Mouse (Mus musculus) neural tube, embryonic 11.5 days (tissue): ENCODE measurements around the gene Afg1l. TPM values are rescaled to one million over a fixed set of nuclear protein-coding genes. Genes with fewer than 3 reads are reported as not detected.

Source experiments
- ATAC-seq: fragments of 200-750 bp; cut with Nextera tagmentation; 2 replicates; pipeline ENCODE4 v1.8.0; 2017; ENCODE audit warnings: moderate number of reproducible peaks, mild to moderate bottlenecking, moderate TSS enrichment, moderate library complexity; ENCODE audit not compliant: insufficient read depth, low FRiP score, low TSS enrichment
- DNase-seq: peaks from one replicate; pipeline ENCODE4 v3.0.0-alpha.2; 2015; ENCODE audit warnings: low spot score
- H3K27ac ChIP-seq: fragments of 300-500 bp; sonication (generic); 2 replicates; pipeline ENCODE4 v1.5.1; 2014; ENCODE audit warnings: low read depth, mild to moderate bottlenecking, low read length
- H3K27me3 ChIP-seq: fragments of 300-500 bp; sonication (generic); 2 replicates; pipeline ENCODE4 v1.6.1; 2014; ENCODE audit warnings: mild to moderate bottlenecking, low read length, mixed read lengths; ENCODE audit not compliant: control insufficient read depth, insufficient read depth
- H3K36me3 ChIP-seq: fragments of 300-500 bp; sonication (generic); 2 replicates; pipeline ENCODE4 v1.6.1; 2014; ENCODE audit warnings: mild to moderate bottlenecking, low read length, moderate library complexity, mixed read lengths; ENCODE audit not compliant: control insufficient read depth, insufficient read depth
- H3K4me1 ChIP-seq: fragments of 300-500 bp; sonication (generic); 2 replicates; pipeline ENCODE4 v1.6.1; 2014; ENCODE audit warnings: low read length, mixed read lengths; ENCODE audit not compliant: control insufficient read depth, insufficient read depth
- H3K4me2 ChIP-seq: fragments of 300-500 bp; sonication (generic); 2 replicates; pipeline ENCODE4 v1.6.1; 2014; ENCODE audit warnings: low read depth, mild to moderate bottlenecking, moderate library complexity
- H3K4me3 ChIP-seq: fragments of 300-500 bp; sonication (generic); 2 replicates; pipeline ENCODE4 v1.5.1; 2014; ENCODE audit warnings: low read depth, low read length
- H3K9ac ChIP-seq: fragments of 300-500 bp; sonication (generic); 2 replicates; pipeline ENCODE4 v1.6.1; 2014; ENCODE audit warnings: mild to moderate bottlenecking, low read length
- H3K9me3 ChIP-seq: fragments of 300-500 bp; sonication (generic); 2 replicates; pipeline ENCODE4 v1.6.1; 2016; ENCODE audit warnings: low read length; ENCODE audit not compliant: control insufficient read depth
- WGBS: fragments of 180-500 bp; shearing (Covaris S2); extraction: QIAGEN DNeasy Blood & Tissue Kit; methylation state at CpG from one replicate; pipeline ENCODE4 v1.1.7; 2014; 5-methylcytosine and 5-hydroxymethylcytosine counted together
- polyA plus RNA-seq: library from polyadenylated mRNA; unstranded; fragments of >200 nt; fragmentation: Nextera tagmentation; extraction: Ambion mirVana; gene quantifications from 2 replicates; pipeline ENCODE4 v1.2.1, GENCODE M21; 2014

Gene Afg1l
- polyA plus RNA-seq, 1 experiment from 2014 or later = 5.5 TPM

DNA sequence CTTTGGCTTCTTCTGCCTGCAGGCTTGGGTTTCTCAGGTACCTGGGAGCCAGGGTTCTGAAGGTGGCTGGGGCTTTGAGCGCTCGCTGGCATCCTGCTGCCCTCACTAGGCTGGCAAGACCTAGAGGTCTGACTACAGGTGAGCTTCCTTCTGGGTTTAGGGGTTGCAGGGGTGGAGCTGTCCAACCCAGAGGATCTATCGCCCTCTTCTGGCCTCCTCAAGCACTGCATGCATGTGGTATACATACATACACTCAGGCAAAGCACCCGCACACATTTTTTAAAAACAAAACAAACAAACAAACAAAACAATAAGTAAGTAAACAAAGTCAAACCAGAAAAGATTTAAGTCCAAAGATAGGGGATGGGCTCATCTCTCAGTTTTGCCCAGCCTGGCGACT is 187.0 kb downstream of the Afg1l start:
- Histone ChIP-seq H3K9ac (no peak overlapping the region), H3K4me3 (no peak overlapping the region), H3K9me3 (no peaks in the 10 kb centered on the region), H3K36me3 (no peaks in the 10 kb centered on the region), H3K27ac (no peak overlapping the region), H3K4me1 (no peaks in the 10 kb centered on the region), H3K27me3 (no peaks in the 10 kb centered on the region), H3K4me2 (no peak overlapping the region)
- ATAC-seq (no peak), DNase-seq (peak; percentile 45)
- WGBS = 59% methylated on average over 5 of the region's 5 CpGs

DNA sequence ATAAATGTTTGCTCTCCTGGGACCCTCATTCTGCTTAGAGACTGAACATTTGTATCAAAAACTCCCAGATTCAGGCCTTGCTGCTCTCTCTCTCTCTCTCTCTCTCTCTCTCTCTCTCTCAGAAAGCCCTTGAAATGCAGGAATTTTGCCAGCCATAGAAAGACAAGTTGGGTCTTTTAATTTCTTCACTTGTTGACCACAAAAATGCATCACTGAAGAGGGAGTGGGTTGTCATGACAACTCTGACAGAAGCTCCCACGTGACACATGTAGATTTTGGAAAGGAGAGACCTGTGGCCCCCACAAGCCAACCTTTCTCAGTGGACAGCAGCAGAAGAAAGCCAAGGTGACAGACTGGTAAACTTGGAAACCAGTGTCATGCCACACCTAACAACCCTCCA is 190.7 kb downstream of the Afg1l start:
- H3K36me3 ChIP-seq = no peaks in the 10 kb centered on the region
- H3K4me2 ChIP-seq = no peak overlapping the region
- DNase-seq (no peak), ATAC-seq (no peak)
- 53% methylated on average over 1 of the region's 1 CpGs for WGBS
- no peaks in the 10 kb centered on the region for H3K9me3 ChIP-seq
- H3K4me3 ChIP-seq = no peak overlapping the region
- no peak overlapping the region for H3K27ac ChIP-seq
- H3K4me1 ChIP-seq = no peaks in the 10 kb centered on the region
- H3K27me3 ChIP-seq = no peaks in the 10 kb centered on the region
- H3K9ac ChIP-seq = no peak overlapping the region

DNA sequence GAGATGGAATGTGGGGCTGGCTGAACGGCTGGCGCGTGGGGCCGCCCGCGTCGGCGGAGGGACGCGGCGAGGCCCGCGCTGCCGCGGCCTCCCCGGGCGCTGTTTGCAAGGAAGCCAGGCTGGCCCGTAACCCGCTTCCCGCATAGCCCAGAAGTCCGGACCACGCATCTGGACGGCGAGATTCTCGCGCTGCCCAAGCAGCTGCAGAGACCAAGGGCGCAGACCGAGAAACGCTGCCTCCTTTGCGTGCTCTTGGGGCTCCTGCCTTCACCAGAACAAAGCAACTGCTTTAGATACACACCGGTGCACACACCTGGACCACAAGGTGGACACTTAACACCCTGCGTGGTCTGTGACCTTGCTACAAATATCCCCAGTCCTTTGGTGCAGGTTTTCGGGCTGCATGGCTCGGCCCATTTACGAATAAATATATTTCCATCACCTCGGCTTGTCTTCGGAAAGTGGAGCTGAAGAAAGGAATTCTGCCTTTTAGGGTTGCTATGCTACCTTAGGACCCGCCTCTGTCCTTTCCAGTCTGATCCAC is 200.0 kb downstream of the Afg1l start:
- ATAC-seq = no peak; the same call in 1 of the 2 replicates
- 2% methylated on average over 38 of the region's 38 CpGs for WGBS
- DNase-seq = no peak
- Histone ChIP-seq H3K4me2 (peak overlapping the region; percentile 99), H3K4me3 (peak overlapping the region; percentile 66), H3K27ac (peak overlapping the region; percentile 94), H3K9me3 (no peaks in the 10 kb centered on the region), H3K9ac (peak overlapping the region; percentile 59), H3K36me3 (no peaks in the 10 kb centered on the region), H3K27me3 (0 out of 2 replicates have a peak, but pooled peaks cover 3% of the 10 kb centered on the region), H3K4me1 (peaks cover 18% of the 10 kb centered on the region)

DNA sequence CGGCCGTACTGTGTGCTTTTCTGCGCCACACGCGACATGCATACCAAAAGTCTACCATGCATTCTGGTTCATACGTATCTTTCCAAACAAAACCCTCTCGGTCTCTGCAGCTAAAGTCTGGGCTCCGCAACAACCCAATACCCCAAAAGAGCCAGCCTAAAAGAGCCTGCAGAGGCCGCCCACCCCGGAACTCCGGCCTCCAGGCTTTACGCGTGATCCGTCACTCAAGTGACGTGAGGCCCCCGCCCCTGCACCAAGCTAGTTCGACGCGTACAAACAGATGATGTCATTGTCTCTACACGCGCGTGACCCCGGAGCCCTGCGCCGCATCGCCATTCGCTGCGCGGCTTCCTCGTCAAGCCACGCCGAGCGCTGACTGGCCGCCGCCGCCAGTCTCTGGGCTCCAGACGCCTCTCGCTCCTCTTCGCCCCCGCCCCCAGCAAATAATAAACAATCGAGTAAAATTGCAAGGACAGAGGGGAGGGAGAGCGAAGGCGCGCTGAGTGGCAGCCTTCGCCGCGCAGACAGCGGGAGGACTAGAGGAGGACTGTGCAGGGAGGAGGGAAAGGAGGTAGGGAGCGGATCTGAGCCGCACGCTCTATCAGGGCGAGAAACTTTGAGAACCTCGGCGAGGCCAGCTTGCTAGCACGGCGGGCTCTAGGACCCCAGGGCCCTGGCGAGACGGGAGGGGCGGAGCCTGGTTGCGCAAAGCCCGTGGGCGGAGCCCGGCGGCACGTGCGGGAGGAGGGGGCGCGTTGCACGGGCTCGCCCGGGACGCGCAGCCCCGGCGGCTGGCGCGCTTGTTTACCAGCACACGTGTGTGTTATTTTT is 200.7 kb downstream of the Afg1l start:
- peak overlapping the region; percentile 71 for H3K9ac ChIP-seq

DNA sequence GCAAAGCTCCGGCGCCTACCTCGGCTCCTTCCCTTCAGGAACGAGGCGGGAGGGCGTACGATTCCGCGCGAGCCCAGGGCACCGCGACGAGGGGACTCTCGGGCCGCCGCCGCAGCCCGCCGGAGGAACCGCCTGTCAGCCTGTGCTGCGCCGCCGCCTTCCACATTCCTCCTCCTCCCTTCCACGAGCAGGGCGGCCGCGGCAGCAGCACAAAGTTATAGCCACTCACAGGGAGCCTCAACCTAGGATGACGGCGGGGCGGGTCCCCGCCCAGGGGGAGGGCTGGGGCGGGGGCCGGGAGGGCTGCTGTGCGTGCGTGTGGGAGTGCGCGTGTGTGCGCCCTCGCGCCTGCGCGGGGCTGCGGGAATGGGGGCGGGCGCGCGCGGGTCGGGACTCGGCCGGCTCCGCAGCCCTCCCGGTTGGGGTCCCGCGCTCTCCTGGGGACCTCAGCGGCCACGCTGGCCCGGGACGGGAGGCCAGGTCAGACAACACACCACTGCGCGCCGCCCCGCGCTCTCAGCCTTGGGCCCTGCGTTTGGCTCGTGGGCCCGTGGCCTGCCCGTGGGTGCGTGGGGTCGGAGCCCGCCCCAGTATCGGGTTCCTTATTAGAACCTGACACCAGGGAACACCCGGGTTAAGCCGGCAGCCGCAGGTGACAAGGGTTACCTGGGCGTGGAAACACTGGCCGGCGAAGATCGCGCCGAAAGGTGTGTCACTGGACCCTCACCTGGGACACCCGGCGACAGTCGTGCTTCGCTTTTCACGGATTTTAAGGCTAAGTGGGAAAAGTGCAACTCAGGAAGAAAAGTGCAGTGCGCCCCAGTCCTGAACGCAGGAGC is 201.6 kb downstream of the Afg1l start, which contains the start of gene Foxo3:
Gene Foxo3, minus strand, starts transcription at position 249 of the 839 bp plus-strand sequence.
- Histone ChIP-seq H3K27ac (peak within 1 kb of the TSS; percentile 94), H3K4me3 (peak within 1 kb of the TSS; percentile 66), H3K36me3 (no peaks in the 10 kb centered on the region), H3K9ac (peak within 1 kb of the TSS; percentile 71), H3K4me1 (peaks cover 18% of the 10 kb centered on the region), H3K9me3 (no peaks in the 10 kb centered on the region), H3K27me3 (0 out of 2 replicates have a peak, but pooled peaks cover 3% of the 10 kb centered on the region), H3K4me2 (peak within 1 kb of the TSS; percentile 99)
- WGBS = under 1% methylated on average over 61 of the region's 88 CpGs
- peak; percentile 92 for DNase-seq
- ATAC-seq = peak; percentile 61

More for the DNA sequence above, 200.7 kb downstream of the Afg1l start:
- Histone ChIP-seq H3K27ac (peak overlapping the region; percentile 94), H3K27me3 (0 out of 2 replicates have a peak, but pooled peaks cover 3% of the 10 kb centered on the region), H3K36me3 (no peaks in the 10 kb centered on the region), H3K9me3 (no peaks in the 10 kb centered on the region), H3K4me2 (peak overlapping the region; percentile 99), H3K4me3 (peak overlapping the region; percentile 66), H3K4me1 (peaks cover 18% of the 10 kb centered on the region)
- DNase-seq = peak; percentile 98
- peak; percentile 89 for ATAC-seq
- under 1% methylated on average over 76 of the region's 78 CpGs for whole genome bisulfite sequencing

DNA sequence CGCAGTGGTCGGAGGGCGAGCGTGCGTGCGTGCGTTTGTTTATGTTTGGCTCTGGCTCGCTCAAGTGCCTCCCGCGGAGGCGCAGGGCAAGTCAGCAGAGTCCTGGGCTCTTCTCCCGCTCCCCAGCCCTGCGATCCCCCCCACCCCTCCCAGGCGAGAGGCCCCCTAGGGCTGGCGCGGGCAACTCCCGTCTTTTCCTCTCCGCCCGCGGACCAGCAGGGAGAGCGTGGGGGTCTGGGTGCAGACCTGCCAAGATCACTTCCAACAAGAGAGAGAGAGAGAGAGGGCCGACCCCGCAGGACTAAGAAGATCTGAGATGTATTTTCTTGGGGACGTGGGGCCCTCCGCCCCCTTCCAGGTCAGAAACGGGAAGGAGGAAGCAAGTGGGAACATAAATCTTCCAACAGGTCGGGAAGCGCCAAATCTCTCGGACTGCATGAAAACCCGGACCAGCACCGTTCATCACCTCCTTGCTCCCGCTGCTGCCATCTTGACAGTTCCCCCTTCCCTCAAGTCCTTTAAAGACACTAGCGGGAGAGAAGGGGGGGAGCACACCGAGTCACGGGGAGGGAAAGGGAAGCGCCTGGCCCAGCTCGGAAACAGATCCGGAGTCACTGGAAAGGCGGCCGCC is 202.4 kb downstream of the Afg1l start:
- 0 out of 2 replicates have a peak, but pooled peaks have one; percentile 1 for ATAC-seq
- Histone ChIP-seq H3K36me3 (no peaks in the 10 kb centered on the region), H3K4me1 (peaks cover 18% of the 10 kb centered on the region), H3K27me3 (0 out of 2 replicates have a peak, but pooled peaks cover 3% of the 10 kb centered on the region), H3K4me2 (peak overlapping the region; percentile 99), H3K4me3 (peak overlapping the region; percentile 66), H3K27ac (peak overlapping the region; percentile 94), H3K9me3 (no peaks in the 10 kb centered on the region), H3K9ac (peak overlapping the region; percentile 71)
- 0% methylated on average over 26 of the region's 40 CpGs for WGBS
- DNase-seq = peak; percentile 73

DNA sequence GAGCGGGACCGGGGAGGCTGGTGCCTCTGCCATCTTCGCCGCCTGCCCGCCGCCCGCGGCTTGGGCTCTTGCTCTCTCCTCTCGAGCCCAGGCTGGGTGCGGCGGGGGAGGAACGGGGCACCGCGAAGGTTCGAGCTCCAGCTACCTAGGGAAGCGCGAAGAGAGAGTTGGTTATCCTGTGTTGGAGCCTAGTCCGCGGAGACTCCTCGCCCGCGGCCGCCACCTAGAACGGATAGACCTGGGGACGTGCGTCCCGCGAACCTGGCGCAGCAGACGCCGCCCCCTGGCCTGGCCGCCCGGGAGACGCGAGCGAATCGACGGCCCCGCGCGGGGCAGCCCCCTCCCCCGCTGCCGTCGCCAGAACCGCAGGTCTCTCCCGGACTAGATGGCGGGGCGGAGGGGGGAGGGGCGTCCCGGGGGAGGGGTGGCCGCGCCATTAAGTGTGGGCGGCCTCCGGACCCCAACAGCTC is 202.9 kb downstream of the Afg1l start:
- DNase-seq = peak; percentile 58
- 0 out of 2 replicates have a peak, but pooled peaks cover 3% of the 10 kb centered on the region for H3K27me3 ChIP-seq
- peak overlapping the region; percentile 66 for H3K4me3 ChIP-seq
- H3K27ac ChIP-seq = 0 out of 2 replicates have a peak overlapping the region, but pooled peaks have one; percentile 27
- WGBS = under 1% methylated on average over 33 of the region's 54 CpGs
- H3K4me2 ChIP-seq = peak overlapping the region; percentile 99
- H3K9ac ChIP-seq = peak overlapping the region; percentile 71
- peaks cover 18% of the 10 kb centered on the region for H3K4me1 ChIP-seq
- no peaks in the 10 kb centered on the region for H3K9me3 ChIP-seq
- no peak for ATAC-seq
- no peaks in the 10 kb centered on the region for H3K36me3 ChIP-seq
